Mouse (Mus musculus) olfactory bulb, adult 2 months (tissue): ENCODE results near the gene Fndc5. TPM values are rescaled to one million over a fixed set of nuclear protein-coding genes. Genes with fewer than 3 reads are reported as not detected.

Experiments
- H3K27ac ChIP-seq: fragments of 200-500 bp; 2 replicates; pipeline ENCODE4 v1.5.1; 2012; ENCODE audit warnings: low read depth, low read length; ENCODE audit not compliant: insufficient read depth
- H3K4me1 ChIP-seq: fragments of 200-500 bp; 2 replicates; pipeline ENCODE4 v1.6.1; 2012; ENCODE audit warnings: low read length; ENCODE audit not compliant: control insufficient read depth, insufficient read depth
- H3K4me3 ChIP-seq: fragments of 200-500 bp; 2 replicates; pipeline ENCODE4 v1.5.1; 2012; ENCODE audit warnings: mild to moderate bottlenecking, low read depth, low read length, moderate library complexity; ENCODE audit not compliant: insufficient read depth
- CTCF ChIP-seq: fragments of 200-500 bp; IDR thresholded peaks from 2 replicates; pipeline ENCODE4 v1.5.1; 2012; ENCODE audit warnings: low read depth, mild to moderate bottlenecking, low read length, moderate library complexity; ENCODE audit not compliant: insufficient read depth
- POLR2A ChIP-seq: fragments of 200-500 bp; IDR thresholded peaks from 2 replicates; pipeline ENCODE4 v1.6.1; 2012; ENCODE audit warnings: mild to moderate bottlenecking, low read depth, low read length, moderate library complexity; ENCODE audit not compliant: insufficient read depth
- WGBS: fragments of 180-500 bp; shearing (Covaris S2); methylation state at CpG from one replicate; pipeline ENCODE4 v1.1.7; 2018; 5-methylcytosine and 5-hydroxymethylcytosine counted together
- polyA plus RNA-seq: library from polyadenylated mRNA; stranded (reverse); fragments of >200 nt; gene quantifications from 2 replicates; pipeline ENCODE4 v1.2.4, GENCODE M21; 2012; ENCODE audit warnings: low replicate concordance; ENCODE audit not compliant: missing spikeins, insufficient read depth, insufficient read length

Fndc5 gene
- not detected in 2 replicates for polyA plus RNA-seq

DNA sequence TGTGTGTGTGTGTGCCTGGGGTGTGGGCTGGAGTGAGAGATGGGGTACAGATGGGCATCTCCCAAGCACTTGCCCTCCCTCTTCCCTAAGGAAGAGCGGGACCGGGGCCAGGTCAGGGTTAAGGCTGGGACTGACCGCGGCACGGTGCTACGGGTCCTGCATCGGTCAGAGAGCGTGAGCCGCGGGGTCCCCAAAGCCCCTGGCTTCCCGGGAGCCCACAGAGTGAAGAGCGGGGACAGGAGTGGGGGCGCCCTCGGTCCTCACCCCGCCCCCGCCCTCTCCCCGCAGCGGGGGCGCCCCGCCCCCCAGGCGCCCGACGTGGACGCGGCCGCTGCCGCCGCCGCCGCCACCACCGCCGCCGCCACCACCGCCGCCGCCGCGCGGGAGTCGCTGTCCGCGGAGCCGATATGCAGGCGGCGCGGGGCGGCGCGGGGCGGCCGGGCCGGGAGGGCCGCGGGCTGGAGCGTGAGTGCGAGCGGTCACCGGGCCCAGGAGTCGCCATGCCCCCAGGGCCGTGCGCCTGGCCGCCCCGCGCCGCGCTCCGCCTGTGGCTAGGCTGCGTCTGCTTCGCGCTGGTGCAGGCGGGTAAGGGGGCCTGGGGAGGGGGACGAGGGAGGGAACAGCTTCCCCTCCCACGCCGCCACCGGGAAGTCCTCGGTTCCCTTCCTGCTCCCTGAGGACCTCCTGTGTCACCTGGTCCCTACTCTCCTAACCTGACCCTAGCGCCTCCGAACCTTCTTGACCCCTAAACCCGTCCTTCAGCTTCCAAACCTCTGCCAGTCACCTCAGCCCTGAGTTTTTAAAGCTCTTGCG, at the start of gene Fndc5:
Gene Fndc5, plus strand, starts transcription at position 421 of the 813 bp plus-strand sequence.
- WGBS, result 7% methylated on average over 75 of the region's 80 CpGs
- no peak for TF ChIP-seq POLR2A
- no peak for TF ChIP-seq CTCF
- Histone ChIP-seq H3K27ac (peak within 1 kb of the TSS; percentile 71), H3K4me3 (peak within 1 kb of the TSS; percentile 68), H3K4me1 (peaks cover 47% of the 10 kb centered on the region)

DNA sequence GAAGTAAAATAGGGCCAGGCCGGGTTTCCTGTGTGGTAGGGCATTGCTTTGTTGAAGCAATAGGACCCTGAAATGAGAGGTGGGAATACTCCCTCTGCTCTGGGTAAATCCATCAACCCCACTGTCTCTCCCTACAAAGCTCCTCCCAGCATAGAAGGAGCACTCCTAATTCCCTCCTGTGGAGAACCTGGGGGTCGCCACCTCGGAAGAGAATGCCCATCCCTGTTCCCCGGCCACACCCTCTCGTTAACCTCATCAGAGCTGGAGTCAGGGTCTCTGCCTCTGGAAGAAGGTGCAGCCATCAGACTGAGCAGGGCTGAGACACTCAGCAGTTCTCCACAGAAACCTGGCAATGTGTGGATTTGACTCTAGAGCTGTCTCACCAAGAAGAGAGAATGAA, 48.9 kb upstream of the Fndc5 start:
- H3K4me3 ChIP-seq, result no peak overlapping the region
- TF ChIP-seq POLR2A (no peak), CTCF (no peak)
- H3K4me1 ChIP-seq, result no peaks in the 10 kb centered on the region
- 63% methylated on average over 5 of the region's 5 CpGs for WGBS
- H3K27ac ChIP-seq, result no peak overlapping the region

DNA sequence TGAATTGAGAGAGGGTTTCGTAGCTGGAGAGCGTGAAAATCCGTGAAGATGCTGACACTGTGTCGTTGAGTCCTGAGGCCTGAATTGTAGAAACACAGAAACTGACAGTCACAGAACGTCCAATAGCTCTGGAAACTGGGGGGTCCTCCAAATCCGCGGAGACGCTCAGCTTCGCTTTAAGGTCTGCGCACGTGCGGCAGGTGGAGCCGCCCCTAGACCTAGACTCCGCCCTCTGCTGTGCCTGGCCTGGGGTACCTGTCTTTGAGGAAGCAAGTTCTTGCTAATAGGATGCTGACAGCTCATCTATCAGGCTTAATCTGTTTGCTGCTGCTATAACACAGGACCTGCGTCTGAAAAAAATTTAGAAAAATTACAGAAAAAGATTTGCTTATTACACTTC, 41.5 kb upstream of the Fndc5 start:
- H3K4me1 ChIP-seq, result no peaks in the 10 kb centered on the region; the same call in 1 of the 2 replicates
- TF ChIP-seq CTCF, result no peak
- no peak for TF ChIP-seq POLR2A
- H3K27ac ChIP-seq, result no peak overlapping the region
- H3K4me3 ChIP-seq, result no peak overlapping the region
- 47% methylated on average over 15 of the region's 15 CpGs for WGBS

DNA sequence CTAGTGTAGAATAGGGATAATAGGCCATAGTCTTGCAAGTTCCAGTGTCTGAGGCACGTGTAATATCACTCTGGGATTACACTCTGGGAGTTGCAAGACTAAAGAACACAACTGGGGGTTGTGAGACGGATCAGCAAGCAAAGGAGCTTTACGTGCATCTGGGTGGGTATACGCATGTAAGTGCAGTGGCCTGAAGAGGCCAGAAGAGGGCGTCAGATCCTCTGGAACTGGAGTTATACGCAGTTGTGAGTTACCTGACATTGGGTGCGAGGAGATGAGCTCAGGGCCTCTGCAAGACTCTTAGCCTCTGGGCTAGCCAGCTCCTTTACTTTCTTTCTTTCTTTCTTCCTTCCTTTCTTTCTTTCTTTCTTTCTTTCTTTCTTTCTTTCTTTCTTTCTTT, 39.8 kb upstream of the Fndc5 start:
- H3K4me3 ChIP-seq, result no peak overlapping the region
- no peak for TF ChIP-seq POLR2A
- no peak for TF ChIP-seq CTCF
- no peaks in the 10 kb centered on the region; the same call in 1 of the 2 replicates for H3K4me1 ChIP-seq
- 80% methylated on average over 7 of the region's 7 CpGs for WGBS
- H3K27ac ChIP-seq, result no peak overlapping the region

DNA sequence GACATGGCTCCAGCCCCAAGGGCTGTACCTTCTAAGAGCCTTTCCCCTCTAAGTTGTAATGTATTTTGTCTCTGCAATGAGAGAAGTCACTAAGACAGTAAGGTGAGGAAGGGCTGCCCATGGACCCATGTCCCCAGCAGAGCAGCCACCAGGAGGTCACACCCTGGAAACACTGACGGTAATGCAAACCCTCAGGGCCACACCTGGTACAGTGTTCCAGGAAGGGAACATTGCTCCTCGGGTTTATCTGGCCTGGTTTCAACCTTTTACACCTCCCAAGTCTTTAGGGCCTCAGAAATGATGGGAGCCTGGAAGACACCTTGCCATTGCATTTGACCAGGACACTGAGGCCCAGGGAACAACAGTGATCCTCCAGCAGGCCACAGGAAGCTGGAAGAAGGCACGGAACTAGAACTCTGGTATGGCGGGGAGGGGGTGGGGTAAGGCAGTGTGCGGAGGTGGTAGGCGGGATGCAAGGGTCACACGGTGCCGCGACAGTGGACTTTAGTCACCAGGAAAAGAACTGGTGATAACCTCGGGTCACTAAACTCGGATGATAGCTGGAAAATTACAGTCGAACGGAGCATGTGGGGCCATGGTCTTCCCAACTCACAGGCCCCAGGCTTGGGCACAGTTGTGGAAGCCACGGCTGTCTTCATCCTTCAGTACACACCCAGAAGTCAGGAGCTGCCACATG, 34.5 kb upstream of the Fndc5 start:
- no peak overlapping the region for H3K27ac ChIP-seq
- TF ChIP-seq CTCF (no peak), POLR2A (no peak)
- no peak overlapping the region for H3K4me3 ChIP-seq
- WGBS, result 90% methylated on average over 14 of the region's 14 CpGs
- H3K4me1 ChIP-seq, result peaks cover 6% of the 10 kb centered on the region

DNA sequence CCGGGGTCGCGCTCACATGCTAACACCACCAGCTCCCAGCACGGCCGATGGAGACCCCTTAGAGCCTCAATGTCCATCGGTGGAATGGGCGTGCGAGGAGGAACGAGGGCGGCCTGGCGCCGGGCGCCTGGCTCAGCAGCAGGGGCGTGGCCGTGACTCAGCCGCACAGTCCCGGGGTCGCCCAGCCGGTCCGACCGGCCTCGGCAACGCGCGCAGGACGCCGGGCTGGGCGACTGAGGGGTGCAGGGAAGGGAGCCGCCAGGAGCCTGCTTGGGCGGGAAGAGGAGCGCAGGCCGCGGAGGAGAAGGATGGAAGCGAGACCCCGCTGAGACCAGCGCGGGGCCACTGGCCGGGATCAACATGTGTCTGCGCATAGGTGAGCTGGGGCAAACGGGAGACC, 31.4 kb upstream of the Fndc5 start, which contains the start of gene Tmem54:
Gene Tmem54, plus strand, starts transcription at position 193 of the 400 bp plus-strand sequence.
- Histone ChIP-seq H3K4me1 (peaks cover 9% of the 10 kb centered on the region), H3K4me3 (no peak within 1 kb of the TSS), H3K27ac (no peak within 1 kb of the TSS)
- WGBS, result 9% methylated on average over 40 of the region's 40 CpGs
- no peak for TF ChIP-seq CTCF
- no peak for TF ChIP-seq POLR2A

DNA sequence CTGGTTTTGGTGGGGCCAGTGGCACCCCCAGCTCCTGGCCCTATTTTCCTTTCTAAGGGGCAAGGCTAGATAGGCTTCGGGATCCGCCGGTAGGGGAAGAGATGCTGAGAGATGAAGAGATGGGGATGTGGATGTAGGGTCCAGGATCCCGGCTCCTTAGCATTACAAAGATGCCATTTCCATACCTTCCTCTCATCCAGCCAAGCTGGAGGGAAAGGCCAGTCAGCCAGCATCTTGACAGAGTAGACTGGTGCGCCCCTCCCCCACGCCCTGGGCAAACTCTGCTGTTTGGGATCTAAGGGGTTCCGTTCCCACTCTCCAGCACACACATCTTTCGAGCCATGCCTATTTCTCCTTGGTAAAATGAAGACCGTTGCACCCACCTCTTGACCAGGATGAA, 30.7 kb upstream of the Fndc5 start:
- H3K4me3 ChIP-seq, result no peak overlapping the region
- peaks cover 9% of the 10 kb centered on the region for H3K4me1 ChIP-seq
- TF ChIP-seq POLR2A, result no peak
- no peak for TF ChIP-seq CTCF
- no peak overlapping the region for H3K27ac ChIP-seq
- WGBS, result 61% methylated on average over 9 of the region's 9 CpGs

DNA sequence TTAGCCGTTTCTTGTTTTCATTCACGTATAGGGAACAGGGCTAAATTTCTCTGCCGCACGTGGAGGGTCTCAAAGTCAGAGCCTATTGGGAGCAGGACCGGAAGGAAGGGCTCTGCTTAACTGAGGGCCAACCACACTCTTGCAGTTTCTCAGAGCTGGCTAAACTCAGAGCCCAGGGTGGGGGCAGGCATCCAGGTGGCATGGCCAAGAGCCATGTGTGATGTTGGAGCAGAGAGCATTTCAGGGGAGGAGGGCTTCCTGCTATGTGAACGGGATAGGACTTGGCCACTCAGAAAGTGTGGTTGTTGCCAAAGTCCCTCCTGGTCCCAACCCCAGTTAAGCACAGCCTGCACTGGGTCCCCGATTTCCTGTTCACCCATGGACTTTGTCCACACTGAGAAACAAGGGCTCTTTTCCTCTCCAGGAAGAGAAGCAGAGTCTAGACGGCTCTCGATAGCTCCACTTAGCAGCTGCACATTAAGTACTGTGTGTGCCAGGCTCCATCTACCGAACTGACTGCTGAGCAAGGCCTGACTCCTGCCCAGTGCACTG, 29.4 kb upstream of the Fndc5 start:
- 64% methylated on average over 10 of the region's 10 CpGs for WGBS
- TF ChIP-seq POLR2A (no peak), CTCF (no peak)

DNA sequence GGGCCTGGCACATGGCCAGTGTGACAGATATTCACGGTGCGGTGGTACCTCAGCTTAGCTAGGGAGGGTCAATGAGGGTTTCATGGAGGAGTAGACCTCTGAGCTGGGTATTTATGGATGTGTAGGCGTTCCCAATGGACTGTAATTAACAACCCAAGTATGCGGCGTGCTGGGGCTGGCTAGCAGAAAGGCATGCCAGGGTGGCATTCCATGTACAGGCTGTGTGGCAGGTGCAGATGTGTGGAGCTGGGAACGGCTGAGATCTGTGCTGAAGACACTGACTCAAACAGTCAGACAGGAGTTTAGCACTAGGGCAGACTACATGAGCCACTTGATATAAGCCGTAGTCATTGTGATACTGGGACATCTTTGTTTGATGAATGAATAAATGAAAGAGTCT, 28.2 kb upstream of the Fndc5 start:
- Histone ChIP-seq H3K27ac (no peak overlapping the region), H3K4me3 (no peak overlapping the region), H3K4me1 (peaks cover 23% of the 10 kb centered on the region)
- TF ChIP-seq CTCF (no peak), POLR2A (no peak)
- 42% methylated on average over 7 of the region's 7 CpGs for WGBS

More for the DNA sequence above, 29.4 kb upstream of the Fndc5 start:
- Histone ChIP-seq H3K4me1 (peaks cover 12% of the 10 kb centered on the region), H3K27ac (no peak overlapping the region), H3K4me3 (no peak overlapping the region)
